8 mouse cellular contexts compared by ENCODE assay signal in genomic region chr19:3935032-3935895, GRCm38 (mm10). TPM values are rescaled to one million over a fixed set of nuclear protein-coding genes. Genes with fewer than 3 reads are reported as not detected.
DNase-seq lines count a peak whose midpoint lies in the region; ATAC-seq and TF ChIP-seq lines count a peak whose summit lies in the region.

Gene Unc93b1 (plus strand): TSS chr19:3935186.

- no peaks in the 10 kb centered on the region for H3K36me3 ChIP-seq in embryonic facial prominence, embryonic 14.5 days (ENCODE audit: control insufficient read depth, insufficient read depth, low read length)
- H3K36me3 ChIP-seq in heart, embryonic 12.5 days: no peaks in the 10 kb centered on the region
- no peaks in the 10 kb centered on the region for H3K36me3 ChIP-seq in kidney, embryonic 15.5 days
- no peaks in the 10 kb centered on the region for H3K36me3 ChIP-seq in liver, embryonic 14.5 days (replicated peaks; ENCODE audit: control insufficient read depth, insufficient read depth, low read depth)

- no peaks in the 10 kb centered on the region for H3K27me3 ChIP-seq in embryonic facial prominence, embryonic 14.5 days (replicated peaks; ENCODE audit: control insufficient read depth, insufficient read depth, low read length)
- 0 out of 2 replicates have a peak, but pooled peaks cover 4% of the 10 kb centered on the region for H3K27me3 ChIP-seq in heart, embryonic 12.5 days (replicated peaks)
- H3K27me3 ChIP-seq in kidney, embryonic 15.5 days: no peaks in the 10 kb centered on the region
- H3K27me3 ChIP-seq in liver, embryonic 14.5 days (ENCODE audit: control insufficient read depth, insufficient read depth, low read length): no peaks in the 10 kb centered on the region; the same call in 1 of the 2 replicates

- H3K27ac ChIP-seq in embryonic facial prominence, embryonic 14.5 days (replicated peaks; ENCODE audit: low read depth, low read length): no peak within 1 kb of the TSS
- no peak within 1 kb of the TSS for H3K27ac ChIP-seq in heart, embryonic 12.5 days (ENCODE audit: poor library complexity, severe bottlenecking)
- H3K27ac ChIP-seq in kidney, embryonic 15.5 days: peak within 1 kb of the TSS; percentile 33
- H3K27ac ChIP-seq in liver, embryonic 14.5 days: no peak within 1 kb of the TSS

- DNase-seq in 3134 (ENCODE audit: extremely low read depth, insufficient read length, low spot score): peak; percentile 50
- DNase-seq in Muller cell, postnatal 12 days (ENCODE audit: inconsistent ontology term): peak; percentile 64
- DNase-seq in embryonic facial prominence, embryonic 14.5 days (ENCODE audit: low spot score): peak; percentile 87
- DNase-seq in liver, embryonic 14.5 days (ENCODE audit: low read depth in 3 of 3, low spot score in 3 of 3): peak in 1 of 3 experiments; percentile 41
- peak; percentile 64 for DNase-seq in naive thymus-derived CD4-positive, alpha-beta T cell, adult 2 months (ENCODE audit: low read depth)
- peak; percentile 36 for DNase-seq in thymus, postnatal 4 days

- WGBS in embryonic facial prominence, embryonic 14.5 days: 6% methylated on average over 42 of the region's 42 CpGs
- WGBS in heart, embryonic 12.5 days: 6% methylated on average over 42 of the region's 42 CpGs
- WGBS in kidney, embryonic 15.5 days: 7% methylated on average over 39 of the region's 42 CpGs
- whole genome bisulfite sequencing in liver, embryonic 14.5 days (ENCODE audit: insufficient replicate concordance): 4% methylated on average over 42 of the region's 42 CpGs

- H3K4me1 ChIP-seq in embryonic facial prominence, embryonic 14.5 days (ENCODE audit: control insufficient read depth, insufficient read depth, low read length): peaks cover 13% of the 10 kb centered on the region
- peaks cover 19% of the 10 kb centered on the region for H3K4me1 ChIP-seq in heart, embryonic 12.5 days (replicated peaks)
- peaks cover 30% of the 10 kb centered on the region for H3K4me1 ChIP-seq in kidney, embryonic 15.5 days
- H3K4me1 ChIP-seq in liver, embryonic 14.5 days (replicated peaks; ENCODE audit: control insufficient read depth in 2 of 2, insufficient read depth in 2 of 2, low read length in 1 of 2): peaks cover 0 to 2% of the 10 kb centered on the region in 2 experiments; a peak in 1 of 4 replicates

- peak within 1 kb of the TSS; percentile 81 for H3K4me2 ChIP-seq in embryonic facial prominence, embryonic 14.5 days (ENCODE audit: low read depth, low read length)
- H3K4me2 ChIP-seq in heart, embryonic 12.5 days: peak within 1 kb of the TSS; percentile 92
- peak within 1 kb of the TSS; percentile 91 for H3K4me2 ChIP-seq in kidney, embryonic 15.5 days
- peak within 1 kb of the TSS; percentile 70 for H3K4me2 ChIP-seq in liver, embryonic 14.5 days (ENCODE audit: low read depth)

- H3K9me3 ChIP-seq in embryonic facial prominence, embryonic 14.5 days (ENCODE audit: control insufficient read depth, low read length): no peaks in the 10 kb centered on the region
- H3K9me3 ChIP-seq in heart, embryonic 12.5 days (replicated peaks): no peaks in the 10 kb centered on the region
- H3K9me3 ChIP-seq in kidney, embryonic 15.5 days (replicated peaks): no peaks in the 10 kb centered on the region
- no peaks in the 10 kb centered on the region for H3K9me3 ChIP-seq in liver, embryonic 14.5 days (ENCODE audit: control insufficient read depth, low read length)

- peak within 1 kb of the TSS; percentile 56 for H3K9ac ChIP-seq in embryonic facial prominence, embryonic 14.5 days (ENCODE audit: low read depth, low read length)
- H3K9ac ChIP-seq in heart, embryonic 12.5 days: peak within 1 kb of the TSS; percentile 71
- peak within 1 kb of the TSS; percentile 47 for H3K9ac ChIP-seq in kidney, embryonic 15.5 days
- H3K9ac ChIP-seq in liver, embryonic 14.5 days (replicated peaks): peak within 1 kb of the TSS; percentile 37; the same call in 1 of the 2 replicates

- peak within 1 kb of the TSS; percentile 44 for H3K4me3 ChIP-seq in embryonic facial prominence, embryonic 14.5 days (ENCODE audit: low read depth, low read length)
- peak within 1 kb of the TSS; percentile 60 for H3K4me3 ChIP-seq in heart, embryonic 12.5 days
- H3K4me3 ChIP-seq in kidney, embryonic 15.5 days (replicated peaks): peak within 1 kb of the TSS; percentile 51
- peak within 1 kb of the TSS; percentile 49 to 53 for H3K4me3 ChIP-seq in liver, embryonic 14.5 days (ENCODE audit: insufficient read depth in 1 of 2, low read depth in 2 of 2, low read length in 2 of 2)

- TF ChIP-seq EP300 in liver, embryonic 14.5 days (IDR thresholded peaks at IDR 0.05; ENCODE audit: low read depth): no peak

- ATAC-seq in embryonic facial prominence, embryonic 14.5 days (ENCODE audit: low read depth): peak; percentile 89
- ATAC-seq in heart, embryonic 12.5 days (ENCODE audit: insufficient number of reproducible peaks, low FRiP score): peak; percentile 79
- ATAC-seq in kidney, embryonic 15.5 days (replicated peaks; ENCODE audit: low FRiP score): peak; percentile 87
- peak; percentile 76 for ATAC-seq in liver, embryonic 14.5 days (ENCODE audit: insufficient read depth)

- no peak for TF ChIP-seq CTCF in liver, embryonic 14.5 days (IDR thresholded peaks at IDR 0.05; ENCODE audit: low read depth)

RNA-seq across cellular contexts. Expression of gene Unc93b1, which starts in this region (rescaled TPM):
- 21.3 and 24.5 TPM in 2 replicates for polyA plus RNA-seq in embryonic facial prominence, embryonic 14.5 days (2014; fragmentation: Nextera tagmentation; extraction: Ambion mirVana)
- 7.8 and 8.9 TPM in 2 replicates for polyA plus RNA-seq in heart, embryonic 12.5 days (2016; fragmentation: Nextera tagmentation; extraction: Ambion mirVana)
- 18.3 and 21.2 TPM in 2 replicates for polyA plus RNA-seq in kidney, embryonic 15.5 days (2015; fragmentation: Nextera tagmentation; extraction: Ambion mirVana)
- 19.8 and 22.8 TPM in 2 replicates for polyA plus RNA-seq in liver, embryonic 14.5 days (2012; rRNA removed)
- 14.7 and 15.1 TPM in 2 replicates for polyA plus RNA-seq in liver, embryonic 14.5 days (2014; fragmentation: Nextera tagmentation; extraction: Ambion mirVana)
